Mouse (Mus musculus): ENCODE measurements at regions not wholly inside any gene's neighbourhood (a gene's known extent, or its start where the extent isn't known, plus 50 kb on each side); places are given as distances from the start of the nearest gene placed in this dataset.

DNA sequence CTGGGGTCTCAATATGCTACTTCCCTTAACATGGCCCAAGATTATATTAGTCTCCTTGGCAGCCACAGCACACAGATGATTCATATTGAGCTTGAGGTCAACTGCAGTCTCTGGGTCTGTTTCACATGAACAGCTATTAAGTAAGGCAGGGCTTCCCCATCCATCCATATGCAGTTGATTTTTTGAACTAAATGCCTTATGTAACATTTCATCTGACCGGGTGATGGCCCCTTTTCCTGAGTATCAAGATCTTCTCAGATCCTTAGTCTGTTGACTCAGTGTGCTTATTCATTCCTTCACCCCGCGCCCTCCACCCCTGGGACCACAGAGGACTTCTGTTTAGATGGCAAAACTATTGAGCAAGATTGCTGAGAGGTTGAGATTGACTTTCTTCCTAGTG, 202.7 kb downstream of the Cyp26b1 start:
- no peak for DNase-seq (ENCODE audit: low spot score in 2 of 2)

DNA sequence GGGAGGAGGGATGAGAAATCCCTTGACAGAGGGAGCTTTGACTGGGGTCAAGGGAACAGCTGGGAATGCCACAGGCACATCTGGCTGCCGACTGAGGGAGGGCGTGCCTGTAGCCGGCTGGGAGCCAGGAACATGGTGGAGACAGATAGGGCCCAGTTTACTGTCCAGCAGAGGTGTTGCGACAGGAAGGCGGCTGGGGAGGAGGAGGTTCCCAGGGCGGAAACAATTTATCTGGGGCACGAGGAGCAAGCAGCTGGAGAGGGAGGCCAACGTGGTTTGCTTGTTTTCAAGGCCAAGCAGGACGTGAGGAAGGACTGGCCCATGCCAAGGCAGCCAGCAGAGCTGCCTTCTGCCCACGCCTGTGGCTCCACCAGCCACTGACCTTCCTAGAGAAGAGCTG, 208.0 kb downstream of the Cyp26b1 start:
- DNase-seq (ENCODE audit: low spot score in 2 of 2), result no peak

DNA sequence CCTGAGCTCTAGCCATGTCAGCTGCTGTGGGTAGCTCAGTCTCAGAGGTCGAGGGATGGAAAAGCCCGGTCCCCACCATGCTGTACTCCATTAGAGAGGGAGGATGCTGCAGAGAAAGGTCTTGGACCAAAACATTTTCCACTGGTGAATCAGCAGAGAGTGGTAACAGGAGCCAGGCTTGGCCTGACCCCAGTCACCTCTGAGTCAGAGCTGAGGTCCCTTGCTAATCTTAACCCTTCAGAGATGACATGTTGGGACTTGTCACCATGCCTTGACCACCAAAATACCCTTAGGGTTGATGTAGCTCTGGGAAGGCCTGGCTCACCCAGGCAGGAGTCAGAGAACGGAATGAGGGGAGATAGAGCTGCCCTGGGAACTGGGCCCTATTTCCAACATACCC, 210.0 kb downstream of the Cyp26b1 start:
- DNase-seq (ENCODE audit: low spot score in 2 of 2), result no peak

DNA sequence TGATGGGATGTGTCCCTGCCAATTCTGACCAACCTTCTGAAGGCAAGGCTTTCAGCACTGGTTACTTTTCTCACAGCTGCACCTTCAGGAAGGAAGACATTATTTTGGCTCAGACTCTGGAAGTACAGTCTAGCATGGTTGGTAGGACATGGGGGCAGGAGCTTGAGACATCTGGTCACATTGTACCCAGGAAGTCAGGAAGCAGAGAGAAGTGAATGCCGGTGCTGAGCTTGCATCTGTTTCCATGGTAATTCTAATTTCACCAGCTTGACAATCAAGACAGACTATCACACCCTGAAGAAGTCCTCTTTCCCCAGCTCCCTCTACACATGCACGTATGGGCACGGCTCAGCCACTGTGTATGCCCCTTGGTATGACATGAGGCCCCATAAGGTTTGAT, 210.6 kb downstream of the Cyp26b1 start:
- DNase-seq (ENCODE audit: low spot score in 2 of 2), result no peak

DNA sequence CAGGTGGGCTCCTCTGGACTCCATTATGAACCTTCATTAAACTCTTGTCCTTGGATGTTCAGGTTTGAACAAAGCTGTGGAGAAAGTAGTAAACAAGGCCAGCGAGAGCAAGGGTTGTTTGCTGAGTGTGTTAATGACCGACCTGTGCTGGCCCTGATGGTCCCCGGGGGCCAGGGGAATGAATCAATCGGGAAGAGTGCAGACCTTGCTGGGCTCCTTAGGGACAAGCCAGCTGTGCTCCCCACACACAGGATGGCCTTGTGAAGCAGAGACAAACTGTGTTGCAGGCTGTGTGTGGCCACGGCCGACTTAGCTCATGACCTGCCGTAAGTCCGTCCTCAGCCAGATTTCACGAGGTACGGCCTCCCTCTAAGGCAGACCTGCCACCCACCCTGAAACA, 212.1 kb downstream of the Cyp26b1 start:
- no peak for DNase-seq (ENCODE audit: low spot score in 2 of 2)

DNA sequence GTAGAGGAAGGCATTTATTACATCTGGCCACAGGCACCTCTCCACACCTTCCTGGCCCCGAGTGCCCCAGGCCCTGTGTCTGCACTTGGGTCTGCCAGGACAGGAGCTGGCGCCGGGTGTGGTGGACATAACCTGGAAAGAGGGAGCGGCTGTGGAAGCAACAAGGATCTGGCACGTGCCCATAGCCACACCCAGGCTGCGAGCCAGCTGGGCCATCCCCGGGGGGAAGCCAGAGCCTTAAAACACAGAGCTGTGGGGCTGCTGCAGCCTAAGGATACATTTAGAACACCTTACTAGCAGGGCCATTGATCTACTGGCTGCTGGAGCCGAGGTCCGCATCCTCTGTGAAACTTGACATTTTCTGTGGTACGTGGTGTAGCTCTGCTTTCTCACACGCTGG, 217.0 kb downstream of the Cyp26b1 start:
- no peak for DNase-seq (ENCODE audit: low spot score in 2 of 2)

DNA sequence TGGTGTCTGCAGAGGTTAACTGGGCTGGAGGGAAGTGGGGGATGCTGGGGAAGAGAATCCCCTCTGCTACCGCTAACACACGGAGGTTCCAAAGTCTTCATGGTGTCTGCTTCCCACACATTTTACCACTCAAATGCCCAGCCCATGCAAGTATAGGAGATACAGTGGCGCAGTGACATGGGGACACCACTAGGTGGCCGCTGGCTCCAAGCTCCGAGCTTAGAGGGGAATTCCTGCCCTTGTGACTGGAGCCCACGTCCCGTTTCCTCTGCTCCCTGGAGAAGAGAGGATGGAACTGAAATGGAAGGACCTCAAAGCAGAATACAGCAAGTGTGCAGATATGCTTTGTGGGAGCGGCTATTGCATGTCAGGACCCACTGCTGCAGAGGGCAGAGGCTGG, 218.2 kb downstream of the Cyp26b1 start:
- peak; percentile 12 to 26 for DNase-seq (ENCODE audit: low spot score in 2 of 2)

DNA sequence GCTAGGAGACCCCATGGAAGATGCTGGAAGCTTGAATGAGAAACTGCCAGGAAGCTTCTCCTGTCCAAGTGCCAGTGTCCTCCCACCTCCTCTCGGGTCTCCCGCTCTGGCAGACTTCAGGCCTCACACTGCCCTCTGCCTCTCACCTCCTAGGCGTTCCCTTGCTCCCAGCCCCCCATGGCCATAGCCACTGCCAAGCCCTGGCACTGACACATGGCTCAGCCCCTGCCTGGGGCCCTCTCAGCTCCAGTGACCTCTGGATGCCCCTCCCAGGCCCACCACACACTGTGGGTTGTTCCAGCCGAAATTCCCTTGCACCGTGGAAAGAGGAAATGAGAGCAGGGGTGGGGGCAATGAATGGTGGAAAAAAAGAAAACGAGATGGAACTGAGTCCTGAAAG, 227.3 kb downstream of the Cyp26b1 start:
- DNase-seq (ENCODE audit: low spot score in 2 of 2), result no peak

DNA sequence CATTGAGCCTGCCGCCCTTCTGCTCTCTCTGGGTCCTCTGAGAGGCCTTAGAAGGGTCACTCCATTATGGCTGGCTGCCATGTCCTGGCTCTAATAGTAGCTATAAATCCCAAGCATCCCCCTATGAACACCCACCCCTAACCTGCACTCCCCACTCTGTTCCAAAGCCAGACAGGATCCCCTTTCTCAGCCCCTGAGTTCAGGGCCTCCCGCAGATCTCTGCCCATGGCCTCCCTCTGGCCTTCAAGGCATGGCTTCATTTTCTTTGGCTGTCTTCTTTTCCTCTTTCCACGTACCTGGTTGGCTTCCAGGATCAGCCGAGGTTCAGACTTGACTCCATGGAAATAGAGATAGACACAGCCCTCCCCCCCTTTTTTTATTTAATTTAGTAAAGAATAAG, 227.8 kb downstream of the Cyp26b1 start:
- no peak for DNase-seq (ENCODE audit: low spot score in 2 of 2)

DNA sequence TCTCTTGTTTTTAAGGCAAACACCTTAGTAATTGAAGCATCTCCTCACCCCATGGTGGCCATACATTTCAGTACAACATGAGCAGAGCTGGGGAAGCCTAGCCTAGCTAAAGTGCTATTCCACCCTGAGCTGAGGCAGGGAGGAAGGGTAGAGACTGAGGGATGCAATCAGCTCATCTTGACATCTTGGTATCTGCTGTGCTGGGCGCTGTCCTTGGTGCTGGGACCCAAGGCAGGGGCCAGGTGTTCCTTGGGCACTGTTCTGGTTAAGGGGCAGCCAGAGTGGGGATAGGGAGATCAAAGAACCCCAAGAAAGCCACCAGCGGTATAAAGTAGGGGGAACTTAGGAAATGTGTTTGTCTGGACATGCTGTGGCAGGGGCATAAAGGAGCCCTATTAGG, 228.7 kb downstream of the Cyp26b1 start:
- no peak for DNase-seq (ENCODE audit: low spot score in 2 of 2)

DNA sequence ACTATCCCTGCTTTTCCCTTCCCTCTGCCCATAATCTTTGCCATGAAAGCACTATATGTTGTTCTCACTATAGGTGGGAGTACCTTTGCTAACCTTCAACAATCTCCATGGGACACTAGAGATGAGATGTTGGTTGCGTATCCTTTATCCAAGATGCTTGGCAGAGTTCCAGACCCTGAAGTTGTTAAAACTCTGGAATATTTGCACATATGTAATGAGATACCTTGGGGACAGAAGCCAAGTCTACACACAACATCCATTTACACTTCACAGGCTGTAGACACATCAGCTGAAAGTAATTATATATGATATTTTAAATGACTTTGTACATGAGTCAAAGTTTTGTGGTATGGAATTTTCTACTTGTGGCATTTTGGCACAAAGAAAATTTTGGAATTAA, 231.4 kb downstream of the Cyp26b1 start:
- DNase-seq (ENCODE audit: low spot score in 2 of 2), result no peak

DNA sequence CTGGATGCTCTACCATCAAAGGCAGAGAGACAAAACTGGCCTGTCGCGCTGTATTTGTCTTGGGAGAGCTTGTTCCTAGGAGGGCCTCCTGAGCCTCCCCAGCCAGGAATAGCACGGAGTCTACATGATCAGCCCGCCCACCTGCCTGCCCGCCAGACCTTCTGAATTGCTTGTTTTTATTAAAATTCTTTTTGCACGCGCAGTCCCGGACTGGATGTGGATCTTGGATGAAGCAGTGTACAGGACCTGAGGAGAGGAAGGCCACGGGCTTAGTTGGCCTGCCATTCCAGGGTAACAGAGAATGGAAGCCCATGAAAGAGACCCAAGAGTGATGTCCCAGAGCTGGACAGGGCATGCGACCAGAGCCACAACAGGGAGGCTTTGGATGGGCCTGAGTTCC, 235.8 kb downstream of the Cyp26b1 start:
- DNase-seq (ENCODE audit: low spot score in 2 of 2), result no peak

DNA sequence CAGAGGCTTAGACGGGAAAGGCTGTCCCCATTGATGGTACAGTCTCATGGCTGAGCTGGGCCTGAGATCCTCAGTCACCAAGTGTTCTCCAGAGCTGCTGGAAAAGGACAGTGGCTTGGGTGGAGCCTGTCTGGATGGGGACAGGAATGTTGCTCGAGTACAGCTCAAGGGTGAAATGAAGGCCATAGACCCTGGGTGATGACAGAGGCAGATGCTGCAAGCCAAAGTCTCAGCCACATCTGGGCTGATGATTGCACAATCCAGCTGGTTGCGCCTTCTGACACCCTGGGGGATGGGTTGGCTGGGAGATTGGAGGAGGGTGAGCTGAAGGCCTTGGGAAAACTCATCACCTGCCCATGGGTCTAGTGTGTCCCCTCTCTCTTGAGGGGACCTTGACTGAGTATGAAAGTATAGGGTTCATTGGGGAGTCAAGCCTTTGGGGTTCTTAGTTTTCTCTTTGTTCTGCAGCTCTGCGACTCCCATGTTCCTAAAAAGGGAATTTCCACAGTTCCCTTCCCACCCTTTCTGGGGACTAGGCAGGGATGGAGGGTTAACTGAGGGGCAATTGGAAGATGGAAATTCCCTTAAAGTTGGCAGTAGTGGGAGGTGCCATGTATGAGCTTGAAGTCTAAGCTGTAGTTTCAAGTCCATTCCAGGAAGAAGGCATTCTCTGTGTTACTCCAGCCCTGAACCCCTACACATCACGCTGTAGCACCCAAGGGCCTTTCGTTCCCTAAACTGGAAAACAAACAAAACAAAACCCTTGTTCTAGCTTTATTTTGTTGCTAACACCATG, 240.1 kb downstream of the Cyp26b1 start:
- no peak for DNase-seq (ENCODE audit: low spot score in 2 of 2)

DNA sequence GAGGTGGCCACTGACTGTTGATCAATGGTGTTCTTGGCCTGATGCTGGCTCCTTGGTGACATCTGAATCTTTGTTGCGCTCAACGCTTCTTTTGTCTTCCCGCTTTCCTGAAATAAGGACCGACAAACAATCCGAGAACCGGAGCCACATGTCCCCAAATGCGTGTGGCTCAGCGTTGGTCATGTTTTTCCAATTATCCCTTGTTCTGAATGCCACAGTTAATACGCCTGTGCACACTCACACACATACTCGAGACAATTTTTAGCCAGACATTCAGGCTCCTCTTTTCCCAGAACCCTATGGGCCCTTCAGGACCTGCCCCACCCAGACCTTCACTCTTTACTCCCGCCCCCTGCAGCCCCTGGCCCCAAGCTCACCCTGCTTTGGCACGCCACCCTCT, 248.8 kb downstream of the Cyp26b1 start:
- DNase-seq (ENCODE audit: low spot score in 2 of 2), result no peak

DNA sequence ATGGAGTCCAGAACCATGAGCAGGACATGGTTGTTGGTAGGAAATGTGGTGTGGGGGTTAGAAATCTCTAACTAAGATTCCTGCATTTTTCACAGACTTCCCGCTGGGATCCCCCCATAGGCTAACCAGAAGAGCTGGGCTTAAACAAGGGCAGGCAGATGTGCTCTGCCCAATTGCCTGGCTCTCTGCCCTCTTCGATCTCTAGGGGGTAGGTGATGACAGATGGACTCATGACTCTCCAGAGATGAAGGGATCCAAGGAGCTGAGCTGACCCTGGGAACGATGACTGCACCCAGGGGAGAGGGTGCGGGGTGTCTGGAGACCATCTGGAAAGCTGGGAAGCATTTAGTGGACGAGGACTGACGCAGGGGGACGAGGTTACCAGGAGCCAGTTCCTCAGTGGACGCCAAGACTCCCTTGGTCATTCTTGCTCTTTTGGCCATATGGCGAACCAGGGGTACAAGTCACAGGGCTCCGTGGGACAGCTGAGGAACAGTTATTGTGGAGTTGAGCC, 260.0 kb downstream of the Cyp26b1 start:
- no peak for DNase-seq (ENCODE audit: low spot score in 2 of 2)

DNA sequence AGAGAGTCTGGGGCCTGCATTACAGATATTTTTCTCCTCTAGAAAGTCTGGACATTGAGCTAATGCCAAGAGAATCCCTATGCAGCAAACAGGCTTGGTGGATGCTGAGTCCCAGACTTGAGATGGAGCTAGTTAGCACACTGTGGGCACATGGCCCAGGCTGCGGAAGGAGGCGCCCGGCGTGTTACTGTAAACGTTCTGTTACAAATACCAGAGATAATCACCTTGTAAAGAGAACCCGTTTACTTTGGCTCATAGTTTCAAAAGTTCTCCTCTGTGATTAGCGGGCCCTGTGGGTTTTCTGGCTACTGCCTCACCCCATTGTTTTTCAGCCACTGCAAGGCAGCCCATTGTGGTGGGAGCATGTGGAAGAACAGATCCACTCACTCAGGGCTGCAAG, 264.6 kb downstream of the Cyp26b1 start:
- DNase-seq (ENCODE audit: low spot score in 2 of 2), result no peak

DNA sequence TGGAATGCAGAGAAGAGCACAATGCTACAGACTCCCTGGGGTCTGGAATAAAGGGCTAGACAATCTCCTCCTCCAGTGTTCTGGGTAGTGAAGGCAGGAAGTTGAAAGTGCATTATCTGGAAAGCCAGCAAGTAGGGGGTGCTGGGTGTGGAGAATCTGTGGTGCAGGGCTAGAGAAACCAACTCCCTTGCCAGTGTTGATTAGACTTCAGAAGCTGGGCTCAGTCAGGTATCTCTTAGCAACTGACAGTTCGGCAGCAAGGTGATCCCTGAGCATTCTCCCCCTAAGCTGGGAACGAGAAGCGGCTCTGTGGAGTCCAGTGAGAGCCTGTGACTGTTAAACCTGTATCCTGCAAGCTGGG, 265.7 kb downstream of the Cyp26b1 start:
- DNase-seq (ENCODE audit: low spot score in 2 of 2), result no peak

DNA sequence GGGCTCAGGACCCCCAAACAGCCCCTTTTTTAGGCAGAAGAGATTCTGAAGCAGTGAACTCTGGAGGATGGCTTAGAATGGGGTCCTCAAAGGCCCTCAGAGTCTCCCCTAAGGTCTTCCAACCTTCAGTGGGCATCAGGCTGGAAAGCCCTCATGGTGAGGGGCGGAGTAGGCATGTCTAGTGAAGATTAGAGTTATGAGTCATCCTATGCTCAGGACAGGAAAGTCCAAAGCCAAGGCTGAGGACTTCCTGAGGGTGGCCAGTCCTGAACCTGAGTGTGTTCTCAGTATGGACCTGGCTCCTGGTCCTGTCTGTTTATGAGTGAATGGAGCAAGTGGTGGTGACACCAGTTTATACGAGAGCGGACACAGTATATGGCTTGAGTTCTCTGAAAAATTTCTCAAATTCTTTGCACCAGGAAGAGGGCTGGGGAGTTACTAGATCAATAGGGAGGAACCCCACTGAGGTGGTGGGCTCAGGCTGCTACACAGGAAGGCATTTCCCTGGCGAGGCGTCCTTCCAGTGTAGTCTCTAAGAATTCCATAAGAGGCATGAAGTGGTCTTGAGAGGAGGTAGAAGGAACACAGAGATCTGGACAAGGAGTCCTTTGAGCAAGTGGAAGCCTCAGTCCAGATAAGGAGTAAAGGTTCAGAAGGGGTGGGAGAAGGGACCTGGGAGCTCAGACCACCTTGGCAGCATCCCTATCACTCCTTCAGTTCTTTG, 266.2 kb downstream of the Cyp26b1 start:
- no peak for DNase-seq (ENCODE audit: low spot score in 2 of 2)

DNA sequence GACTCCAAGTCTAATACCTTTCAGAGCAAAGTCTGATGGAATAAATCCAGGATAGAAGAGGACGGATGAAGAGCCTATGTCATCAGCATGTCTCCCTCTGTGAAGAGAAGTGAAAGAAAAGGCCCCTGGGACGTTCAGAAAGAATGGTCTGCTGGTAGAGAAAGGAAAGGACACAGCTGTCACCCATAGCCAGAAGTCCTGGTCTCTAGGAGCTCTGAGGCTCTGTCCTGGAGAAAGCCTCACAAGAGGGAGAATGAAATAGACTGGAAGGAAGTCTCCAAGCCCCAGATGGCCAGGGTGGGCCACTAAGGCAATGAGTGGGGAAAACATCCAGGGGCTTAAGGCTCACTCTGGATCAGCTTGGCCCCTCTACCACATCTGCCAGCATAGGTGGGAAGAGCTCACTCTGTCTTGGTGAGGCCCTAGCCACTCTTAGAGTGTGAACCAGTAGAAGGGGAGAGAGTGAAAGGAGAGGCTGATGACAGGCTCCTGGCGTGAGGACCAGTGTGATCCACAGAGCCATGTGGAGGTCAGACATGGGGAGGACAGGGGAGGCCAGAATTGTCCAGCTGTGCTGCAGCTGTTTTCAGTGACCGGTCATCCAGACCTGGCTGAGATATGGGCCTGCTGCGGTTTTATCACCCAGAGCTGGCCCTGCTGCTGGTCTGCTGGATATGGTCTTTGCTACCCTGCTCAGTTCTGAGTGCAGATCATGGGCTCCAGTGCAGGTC, 268.2 kb downstream of the Cyp26b1 start:
- no peak for DNase-seq (ENCODE audit: low spot score in 2 of 2)

DNA sequence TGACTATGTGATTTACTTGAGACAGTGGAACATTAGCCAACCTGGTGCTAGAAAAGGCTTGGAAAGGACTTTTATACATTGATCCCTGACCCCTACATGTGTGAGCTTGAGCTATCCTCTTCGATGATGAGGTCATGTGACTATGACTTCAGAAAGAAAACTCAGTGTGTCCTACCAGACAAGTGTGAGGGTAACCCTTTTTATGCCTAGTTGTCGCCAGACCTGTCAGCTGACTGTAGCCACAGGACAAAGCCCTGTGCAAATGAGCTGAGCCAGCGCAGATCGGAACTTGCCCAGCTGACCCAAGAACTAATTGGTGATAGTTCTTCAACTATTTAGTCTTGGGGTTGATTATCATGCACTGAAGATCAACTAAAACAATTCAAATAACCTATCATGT, 269.5 kb downstream of the Cyp26b1 start:
- no peak for DNase-seq (ENCODE audit: low spot score in 2 of 2)

DNA sequence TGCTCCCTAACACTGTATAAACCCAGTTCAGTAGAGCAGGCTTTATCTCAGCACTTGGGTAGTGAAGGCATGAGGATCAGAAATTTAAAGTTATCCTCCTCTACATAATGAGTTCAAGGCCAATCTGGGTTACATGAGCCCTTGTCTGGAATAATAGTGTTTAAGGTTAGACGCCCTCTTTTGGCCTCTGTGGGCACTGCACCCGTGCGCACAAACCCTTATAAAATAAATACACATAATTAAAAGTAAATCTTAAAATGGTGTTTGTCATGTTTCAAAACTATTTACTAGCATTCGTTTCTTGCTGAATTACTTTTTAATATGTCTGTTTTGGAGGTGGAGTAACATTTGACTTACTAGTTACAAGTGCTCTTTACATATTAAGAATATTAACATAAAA, 271.2 kb downstream of the Cyp26b1 start:
- DNase-seq (ENCODE audit: low spot score in 2 of 2), result no peak

DNA sequence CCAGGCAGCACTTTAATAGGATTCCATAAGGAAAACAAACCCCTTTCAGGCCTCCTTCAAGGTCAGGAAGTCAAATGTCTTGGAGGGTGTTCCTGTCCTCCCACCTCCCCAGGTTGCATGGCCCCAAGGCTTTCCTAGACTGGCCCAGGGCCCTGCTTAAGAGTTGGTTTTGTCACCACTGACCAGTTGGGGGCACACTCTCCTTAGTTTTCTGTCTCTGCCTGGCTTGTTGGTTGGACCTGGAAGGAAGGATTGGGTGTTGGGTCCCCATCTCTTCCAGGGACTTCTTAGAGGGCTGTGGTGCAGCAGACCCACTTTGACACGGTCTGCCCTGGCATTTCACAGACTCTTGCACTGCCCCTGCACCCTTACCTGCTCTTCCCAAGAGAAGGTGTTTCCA, 273.1 kb downstream of the Cyp26b1 start:
- DNase-seq (ENCODE audit: low spot score in 2 of 2), result peak; percentile 28 to 34

DNA sequence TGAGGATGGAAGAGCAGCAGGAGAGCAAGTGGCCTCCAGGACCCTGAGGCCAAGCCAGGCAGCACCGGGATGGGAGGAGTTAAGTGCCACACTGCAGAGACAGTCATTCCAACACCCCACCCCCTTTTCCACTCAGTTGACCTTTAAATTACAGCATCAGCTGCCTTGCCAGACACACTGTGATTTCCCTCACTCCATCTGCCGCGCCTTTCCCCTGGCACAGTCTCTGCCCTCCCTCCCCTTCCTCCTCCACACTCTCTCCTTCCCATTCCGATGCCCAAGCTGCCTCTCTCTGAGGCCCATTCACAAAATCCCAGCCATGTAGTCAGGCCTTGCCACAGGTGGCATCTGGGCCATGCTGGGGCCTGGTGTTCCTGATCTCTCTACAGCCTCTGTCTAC, 274.9 kb downstream of the Cyp26b1 start:
- peak; percentile 54 to 55 for DNase-seq (ENCODE audit: low spot score in 2 of 2)

All from frontal cortex, postnatal 36 days (tissue).